Mouse (Mus musculus) small intestine, adult 2 months (tissue): Measurements from ENCODE around the gene Fam241b. TPM values are rescaled to one million over a fixed set of nuclear protein-coding genes. Genes with fewer than 3 reads are reported as not detected.

ENCODE experiments used
- H3K27ac ChIP-seq: fragments of 200-500 bp; 2 replicates; pipeline ENCODE4 v1.5.1; 2012; ENCODE audit warnings: low read depth, low read length, control low read depth, inconsistent platforms; ENCODE audit not compliant: insufficient read depth
- H3K27me3 ChIP-seq: fragments of 200-500 bp; 2 replicates; pipeline ENCODE4 v1.6.1; 2012; ENCODE audit warnings: mild to moderate bottlenecking, moderate library complexity, low read length, inconsistent platforms; ENCODE audit not compliant: control insufficient read depth, insufficient read depth
- H3K36me3 ChIP-seq: fragments of 200-500 bp; 2 replicates; pipeline ENCODE4 v1.6.1; 2012; ENCODE audit warnings: mild to moderate bottlenecking, low read length, control low read depth, inconsistent platforms; ENCODE audit not compliant: control insufficient read depth, insufficient read depth
- H3K4me1 ChIP-seq: fragments of 200-500 bp; 2 replicates; pipeline ENCODE4 v1.6.1; 2012; ENCODE audit warnings: low read length, inconsistent platforms, mixed read lengths; ENCODE audit not compliant: control insufficient read depth, insufficient read depth, insufficient read length
- H3K4me3 ChIP-seq: fragments of 200-500 bp; 2 replicates; pipeline ENCODE4 v1.5.1; 2012; ENCODE audit warnings: low read depth, mild to moderate bottlenecking, control low read depth, inconsistent platforms, low read length, moderate library complexity
- CTCF ChIP-seq: fragments of 200-500 bp; IDR thresholded peaks from 2 replicates; pipeline ENCODE4 v1.5.1; 2012; ENCODE audit warnings: low read depth, mild to moderate bottlenecking, control low read depth, inconsistent platforms, low read length, moderate library complexity, mixed read lengths; ENCODE audit not compliant: insufficient replicate concordance, insufficient read length; ENCODE audit errors: extremely low read depth
- POLR2A ChIP-seq: fragments of 200-500 bp; IDR thresholded peaks from 2 replicates; pipeline ENCODE4 v1.6.1; 2012; ENCODE audit warnings: low read depth, mild to moderate bottlenecking, control low read depth, inconsistent platforms, low read length, moderate library complexity
- WGBS: fragments of 180-500 bp; shearing (Covaris S2); methylation state at CpG from one replicate; pipeline ENCODE4 v1.1.7; 2018; 5-methylcytosine and 5-hydroxymethylcytosine counted together
- polyA plus RNA-seq: library from polyadenylated mRNA; depleted of rRNA; stranded (reverse); fragments of >200 nt; gene quantifications from 2 replicates; pipeline ENCODE4 v1.2.3, GENCODE M21; 2012

Fam241b gene
- polyA plus RNA-seq, 1 experiment: 11.1 TPM

DNA sequence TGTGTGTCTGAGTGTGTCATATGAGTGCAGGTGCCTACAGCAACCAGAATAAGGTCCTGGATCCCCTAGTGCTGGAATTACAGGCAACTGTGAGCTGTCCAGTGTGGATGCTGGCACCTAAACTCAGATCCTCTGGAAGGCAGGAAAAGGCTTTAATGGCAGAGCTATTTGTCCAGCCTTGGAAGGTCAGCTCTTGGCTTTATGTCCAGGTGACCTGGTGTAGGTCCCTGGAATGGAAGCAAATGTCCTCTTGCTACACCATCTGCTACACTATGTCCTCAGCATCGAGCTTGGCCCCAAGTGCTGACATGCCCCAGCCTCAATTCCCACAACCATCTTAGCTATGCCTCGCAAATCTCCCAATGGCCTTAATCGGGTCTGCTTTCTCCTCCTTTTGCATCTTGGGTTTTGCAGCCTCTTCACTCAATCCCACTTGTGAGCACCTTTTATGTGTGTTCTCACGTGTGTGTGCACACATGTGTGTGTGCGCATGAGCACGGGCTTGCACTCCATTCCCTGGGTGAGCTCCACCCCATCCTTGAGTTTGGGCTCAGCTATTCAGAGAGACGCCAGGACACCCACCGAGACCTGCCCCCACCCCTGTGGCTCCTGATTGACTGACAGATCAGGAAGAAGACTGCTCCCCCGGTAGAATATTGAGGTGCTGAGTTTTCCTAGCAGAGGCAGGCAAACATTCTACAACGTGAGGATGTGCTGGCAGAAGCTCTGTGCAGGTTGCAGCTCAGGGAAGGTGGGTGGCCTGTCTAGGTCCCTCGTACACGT lies 3.9 kb upstream of the Fam241b start:
- TF ChIP-seq CTCF (no peak), POLR2A (no peak)
- H3K4me3 ChIP-seq: no peak overlapping the region
- H3K27me3 ChIP-seq: no peaks in the 10 kb centered on the region
- H3K36me3 ChIP-seq: no peaks in the 10 kb centered on the region
- 51% methylated on average over 12 of the region's 12 CpGs for WGBS
- no peak overlapping the region for H3K27ac ChIP-seq
- H3K4me1 ChIP-seq: no peaks in the 10 kb centered on the region

DNA sequence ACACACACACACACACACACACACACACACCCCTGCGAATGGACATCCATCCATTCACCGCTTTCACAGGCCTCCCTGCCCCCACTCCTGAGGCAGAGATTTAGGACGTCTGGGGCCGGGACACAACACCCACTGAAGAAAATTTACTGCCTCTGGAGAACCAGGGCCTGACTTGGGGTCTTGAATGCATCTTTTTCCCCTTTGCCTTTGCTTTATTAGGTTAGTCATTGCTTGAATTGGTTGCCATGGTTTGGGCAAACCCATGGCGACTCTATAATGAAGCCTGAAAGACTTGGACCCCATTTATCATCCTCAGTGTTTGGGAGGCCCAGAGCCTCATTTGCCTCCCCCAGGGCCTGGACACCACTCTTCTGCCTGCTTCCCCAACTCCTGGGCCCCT lies 2.2 kb upstream of the Fam241b start:
- no peak for TF ChIP-seq POLR2A
- TF ChIP-seq CTCF: no peak
- H3K27ac ChIP-seq: no peak overlapping the region
- no peaks in the 10 kb centered on the region for H3K4me1 ChIP-seq
- 69% methylated on average over 5 of the region's 5 CpGs for WGBS
- no peaks in the 10 kb centered on the region for H3K27me3 ChIP-seq
- H3K36me3 ChIP-seq: no peaks in the 10 kb centered on the region
- H3K4me3 ChIP-seq: no peak overlapping the region

DNA sequence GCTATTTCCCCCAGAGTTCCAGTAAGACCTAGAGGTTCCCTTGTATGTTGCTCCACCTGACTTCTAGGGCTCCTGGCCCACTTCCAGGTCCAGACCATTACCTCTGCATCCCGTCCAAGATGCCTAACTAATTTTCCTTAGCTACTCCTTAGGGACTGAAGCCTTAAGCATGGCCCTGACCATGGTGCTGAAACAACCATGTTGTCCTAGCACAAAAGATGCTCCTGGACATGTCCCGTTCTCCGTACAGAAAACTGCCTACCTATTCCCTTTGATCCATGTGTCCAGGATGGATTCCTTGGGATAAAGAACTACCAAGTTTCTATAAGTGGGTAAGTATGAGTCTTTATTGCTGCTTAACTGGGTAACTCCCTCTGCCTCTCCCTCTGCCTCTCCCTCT lies 5.7 kb downstream of the Fam241b start:
- Histone ChIP-seq H3K27me3 (peaks cover 12% of the 10 kb centered on the region; the same call in 1 of the 2 replicates), H3K27ac (no peak overlapping the region), H3K36me3 (no peaks in the 10 kb centered on the region), H3K4me3 (no peak overlapping the region), H3K4me1 (no peaks in the 10 kb centered on the region)
- WGBS: 14% methylated on average over 3 of the region's 3 CpGs
- TF ChIP-seq CTCF: no peak
- no peak for TF ChIP-seq POLR2A

DNA sequence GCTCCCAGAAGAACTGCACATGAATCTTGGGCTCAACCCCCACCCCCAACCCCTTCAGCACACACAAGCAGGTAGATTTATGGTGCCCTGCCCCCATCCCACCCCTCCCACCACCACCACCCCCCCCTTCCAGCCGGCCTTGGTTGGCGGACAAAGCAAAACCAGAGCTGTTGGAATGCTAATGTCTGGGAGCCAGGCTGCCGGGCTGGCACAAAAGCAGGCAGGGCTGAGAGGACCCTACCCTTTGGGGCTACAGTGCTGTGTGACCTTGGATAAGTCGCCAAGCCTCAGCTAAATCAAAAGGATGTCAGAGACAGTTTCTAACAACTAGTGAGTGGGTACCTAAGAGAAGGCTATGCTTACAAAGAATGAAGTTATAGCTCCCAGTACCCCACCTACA lies 6.6 kb downstream of the Fam241b start:
- peaks cover 18% of the 10 kb centered on the region; the same call in 1 of the 2 replicates for H3K27me3 ChIP-seq
- H3K36me3 ChIP-seq: no peaks in the 10 kb centered on the region
- H3K4me3 ChIP-seq: no peak overlapping the region
- TF ChIP-seq POLR2A: no peak
- no peak for TF ChIP-seq CTCF
- 13% methylated on average over 4 of the region's 4 CpGs for WGBS
- peaks cover 3% of the 10 kb centered on the region; the same call in 1 of the 2 replicates for H3K4me1 ChIP-seq
- H3K27ac ChIP-seq: no peak overlapping the region

DNA sequence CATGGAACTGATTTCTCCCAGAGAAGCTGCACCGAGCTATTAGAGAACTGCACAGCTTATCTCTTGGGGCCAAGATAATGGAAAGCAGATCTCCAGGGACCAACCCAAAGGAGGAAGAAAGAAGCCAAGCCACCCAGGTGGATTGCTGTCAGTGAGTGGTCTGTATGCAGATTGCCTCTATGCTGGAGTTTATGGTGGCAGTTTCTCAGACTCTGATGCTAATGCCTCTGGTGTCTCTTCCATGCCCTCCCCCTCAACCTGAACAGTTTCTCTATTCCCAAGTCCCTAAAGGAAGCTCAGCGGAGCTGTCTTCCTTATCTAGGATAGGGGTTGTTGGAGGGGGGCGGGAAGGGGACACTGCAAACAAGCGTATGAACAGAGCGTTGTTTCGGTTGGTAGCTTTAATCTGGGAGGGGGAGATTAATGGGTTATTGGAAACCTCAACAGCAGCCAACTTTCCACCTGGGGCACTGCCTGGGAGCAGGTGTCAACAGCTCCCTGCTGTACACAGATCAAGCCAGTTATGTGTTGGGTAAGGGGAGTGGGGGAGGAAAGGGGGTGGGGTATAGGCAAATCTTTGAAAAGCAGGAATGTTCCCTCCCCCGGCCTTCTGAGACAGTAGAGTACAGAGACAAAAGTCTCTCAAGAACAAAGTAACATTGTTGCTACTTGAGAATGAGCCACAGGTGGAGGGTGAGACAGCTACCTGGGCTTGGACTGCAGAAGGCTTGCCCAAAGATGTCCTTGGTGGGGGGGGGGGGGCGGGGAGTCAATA lies 7.8 kb downstream of the Fam241b start:
- WGBS: 2% methylated on average over 8 of the region's 8 CpGs
- peaks cover 18% of the 10 kb centered on the region; the same call in 1 of the 2 replicates for H3K27me3 ChIP-seq

DNA sequence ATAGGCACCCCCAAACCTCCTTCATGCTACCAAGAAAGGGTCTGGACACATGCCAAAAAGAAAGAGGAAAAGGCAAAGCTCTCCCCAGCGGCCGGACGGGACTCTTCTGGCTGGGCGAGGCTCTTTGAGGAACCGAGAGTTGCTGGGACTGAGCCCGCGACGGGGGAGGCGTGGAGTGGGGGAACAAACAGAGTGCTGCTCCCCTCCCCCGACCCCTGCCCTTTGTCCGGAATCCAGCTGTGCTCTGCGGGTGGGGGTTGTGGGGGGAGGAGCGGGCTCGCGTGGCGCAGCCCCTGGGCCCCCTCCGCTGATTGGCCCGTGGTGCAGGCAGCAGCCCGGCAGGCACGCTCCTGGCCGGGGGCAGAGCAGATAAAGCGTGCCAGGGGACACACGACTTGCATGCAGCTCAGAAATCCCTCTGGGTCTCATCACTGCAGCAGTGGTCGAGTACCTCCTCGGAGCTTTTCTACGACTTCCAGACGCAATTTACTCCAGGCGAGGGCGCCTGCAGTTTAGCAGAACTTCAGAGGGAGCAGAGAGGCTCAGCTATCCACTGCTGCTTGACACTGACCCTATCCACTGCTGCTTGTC lies 10.9 kb downstream of the Fam241b start, which contains the start of gene Neurog3:
Gene Neurog3 (plus strand): TSS at position 400 of the 591 bp plus-strand sequence.
- WGBS: under 1% methylated on average over 29 of the region's 29 CpGs
- H3K4me3 ChIP-seq: peak within 1 kb of the TSS; percentile 6; the same call in 1 of the 2 replicates
- peaks cover 18% of the 10 kb centered on the region; the same call in 1 of the 2 replicates for H3K27me3 ChIP-seq
- peaks cover 3% of the 10 kb centered on the region; the same call in 1 of the 2 replicates for H3K4me1 ChIP-seq
- TF ChIP-seq CTCF: no peak
- no peak for TF ChIP-seq POLR2A
- no peak within 1 kb of the TSS for H3K27ac ChIP-seq
- no peaks in the 10 kb centered on the region for H3K36me3 ChIP-seq

More for the DNA sequence above, 7.8 kb downstream of the Fam241b start:
- TF ChIP-seq CTCF (no peak), POLR2A (no peak)
- H3K27ac ChIP-seq: no peak overlapping the region
- H3K4me3 ChIP-seq: no peak overlapping the region
- H3K36me3 ChIP-seq: no peaks in the 10 kb centered on the region
- peaks cover 3% of the 10 kb centered on the region; the same call in 1 of the 2 replicates for H3K4me1 ChIP-seq
